Mouse (Mus musculus): ENCODE data around the gene Kcnip4. TPM values are rescaled to one million over a fixed set of nuclear protein-coding genes. Genes with fewer than 3 reads are reported as not detected.

Kcnip4 gene
- polyA plus RNA-seq, 1 experiment = 0.06 TPM

DNA sequence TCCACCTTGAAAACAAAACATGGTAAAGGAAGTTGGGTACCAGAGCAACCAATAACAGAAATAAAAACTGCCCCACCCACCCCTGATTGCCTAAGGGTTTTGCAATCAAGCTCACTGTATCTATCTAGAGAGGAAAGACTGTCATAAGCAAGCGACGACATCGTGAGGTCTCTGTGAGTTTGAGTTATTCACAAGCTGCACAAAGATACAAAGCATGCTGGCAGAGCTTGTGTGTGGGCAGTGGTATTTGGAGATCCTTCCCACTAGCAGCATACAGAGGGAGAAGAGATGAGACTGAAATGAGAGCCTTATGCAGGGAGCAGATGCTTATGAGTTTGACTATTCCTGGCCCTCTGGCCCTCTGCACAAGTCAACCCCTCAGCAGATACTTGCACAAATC is 23.2 kb upstream of the Kcnip4 start:
- no peaks in the 10 kb centered on the region for H3K79me2 ChIP-seq (ENCODE audit: control insufficient read depth, insufficient read depth)
- H3K4me2 ChIP-seq (ENCODE audit: low read depth) = no peak overlapping the region
- no peaks in the 10 kb centered on the region for H3K27me3 ChIP-seq (ENCODE audit: control insufficient read depth, insufficient read depth, insufficient read length)
- H3K4me3 ChIP-seq = no peak overlapping the region
- no peak for TF ChIP-seq MYOD1 (IDR thresholded peaks at IDR 0.05; ENCODE audit: control insufficient read depth in 1 of 3, insufficient read length in 2 of 3, low read depth in 2 of 3)
- TF ChIP-seq REST (IDR thresholded peaks at IDR 0.05; ENCODE audit: insufficient read depth, insufficient read length) = no peak
- no peak for TF ChIP-seq SRF (IDR thresholded peaks at IDR 0.05; ENCODE audit: control insufficient read depth, insufficient read length, low read depth)
- TF ChIP-seq USF1 (IDR thresholded peaks at IDR 0.05; ENCODE audit: low read depth) = no peak
- no peak for TF ChIP-seq E2F4 (IDR thresholded peaks at IDR 0.05; ENCODE audit: insufficient read depth)
- TF ChIP-seq CEBPB (IDR thresholded peaks at IDR 0.05; ENCODE audit: insufficient read depth, poor library complexity, severe bottlenecking) = no peak
- TF ChIP-seq POLR2A (IDR thresholded peaks at IDR 0.05; ENCODE audit: insufficient read length, low read depth) = no peak
- TF ChIP-seq TCF3 (IDR thresholded peaks at IDR 0.05; ENCODE audit: insufficient read length, low read depth) = no peak
- no peak overlapping the region for H3ac ChIP-seq (ENCODE audit: control insufficient read depth, insufficient read length)
- no peaks in the 10 kb centered on the region for H3K36me3 ChIP-seq (ENCODE audit: control insufficient read depth, insufficient read depth)

GRCm38 (mm10) chr5:49529362-49529761 is 4.7 kb upstream of the Kcnip4 start:
- Histone ChIP-seq H3K4me2 (ENCODE audit: low read depth) (no peak overlapping the region), H3ac (ENCODE audit: control insufficient read depth, insufficient read length) (no peak overlapping the region), H3K36me3 (ENCODE audit: control insufficient read depth, insufficient read depth) (no peaks in the 10 kb centered on the region), H3K4me3 (no peak overlapping the region), H3K27me3 (ENCODE audit: control insufficient read depth, insufficient read depth, insufficient read length) (no peaks in the 10 kb centered on the region), H3K79me2 (ENCODE audit: control insufficient read depth, insufficient read depth) (no peaks in the 10 kb centered on the region)
- no peak for TF ChIP-seq MYOD1 (IDR thresholded peaks at IDR 0.05; ENCODE audit: control insufficient read depth in 1 of 3, insufficient read length in 2 of 3, low read depth in 2 of 3)
- no peak for TF ChIP-seq SRF (IDR thresholded peaks at IDR 0.05; ENCODE audit: control insufficient read depth, insufficient read length, low read depth)
- no peak for TF ChIP-seq MAX (IDR thresholded peaks at IDR 0.05; ENCODE audit: low read depth)
- TF ChIP-seq CEBPB (IDR thresholded peaks at IDR 0.05; ENCODE audit: insufficient read depth, poor library complexity, severe bottlenecking) = no peak
- TF ChIP-seq REST (IDR thresholded peaks at IDR 0.05; ENCODE audit: insufficient read depth, insufficient read length) = no peak
- no peak for TF ChIP-seq TCF3 (IDR thresholded peaks at IDR 0.05; ENCODE audit: insufficient read length, low read depth)
- no peak for TF ChIP-seq E2F4 (IDR thresholded peaks at IDR 0.05; ENCODE audit: insufficient read depth)
- TF ChIP-seq TCF12 (IDR thresholded peaks at IDR 0.05; ENCODE audit: insufficient read depth, poor library complexity, severe bottlenecking) = no peak
- no peak for TF ChIP-seq POLR2AphosphoS2 (IDR thresholded peaks at IDR 0.05; ENCODE audit: insufficient read length, low read depth)
- no peak for TF ChIP-seq POLR2A (IDR thresholded peaks at IDR 0.05; ENCODE audit: insufficient read length, low read depth)
- TF ChIP-seq USF1 (IDR thresholded peaks at IDR 0.05; ENCODE audit: low read depth) = no peak

DNA sequence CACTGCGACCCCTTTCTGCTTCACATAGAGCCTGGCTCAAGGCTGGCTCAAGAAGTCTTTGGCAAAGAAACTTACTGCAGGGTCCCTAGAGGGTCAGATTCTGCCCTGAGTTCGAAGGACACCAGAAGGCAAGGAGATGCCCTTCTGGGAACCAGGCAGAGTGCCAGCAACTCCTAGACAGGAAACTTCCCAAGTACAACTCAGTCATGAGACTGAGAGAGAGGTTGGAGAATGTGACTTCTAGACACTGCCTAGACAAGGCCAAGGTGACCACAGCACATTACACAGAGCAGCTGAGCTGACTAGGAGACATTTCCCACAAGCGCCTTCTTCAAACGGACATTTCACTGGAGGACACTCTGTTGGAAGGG is 520 bp upstream of the Kcnip4 start:
- Histone ChIP-seq H3K36me3 (ENCODE audit: control insufficient read depth, insufficient read depth) (no peaks in the 10 kb centered on the region), H3K27me3 (ENCODE audit: control insufficient read depth, insufficient read depth, insufficient read length) (no peaks in the 10 kb centered on the region), H3K4me2 (ENCODE audit: low read depth) (no peak overlapping the region), H3K79me2 (ENCODE audit: control insufficient read depth, insufficient read depth) (no peaks in the 10 kb centered on the region), H3ac (ENCODE audit: control insufficient read depth, insufficient read length) (no peak overlapping the region), H3K4me3 (no peak overlapping the region)
- TF ChIP-seq MYOD1 (IDR thresholded peaks at IDR 0.05; ENCODE audit: control insufficient read depth in 1 of 3, insufficient read length in 2 of 3, low read depth in 2 of 3) = no peak
- TF ChIP-seq TCF3 (IDR thresholded peaks at IDR 0.05; ENCODE audit: insufficient read length, low read depth) = no peak
- no peak for TF ChIP-seq REST (IDR thresholded peaks at IDR 0.05; ENCODE audit: insufficient read depth, insufficient read length)
- no peak for TF ChIP-seq MAX (IDR thresholded peaks at IDR 0.05; ENCODE audit: low read depth)
- no peak for TF ChIP-seq USF1 (IDR thresholded peaks at IDR 0.05; ENCODE audit: low read depth)
- TF ChIP-seq POLR2AphosphoS2 (IDR thresholded peaks at IDR 0.05; ENCODE audit: insufficient read length, low read depth) = no peak
- TF ChIP-seq E2F4 (IDR thresholded peaks at IDR 0.05; ENCODE audit: insufficient read depth) = no peak
- TF ChIP-seq SRF (IDR thresholded peaks at IDR 0.05; ENCODE audit: control insufficient read depth, insufficient read length, low read depth) = no peak
- no peak for TF ChIP-seq TCF12 (IDR thresholded peaks at IDR 0.05; ENCODE audit: insufficient read depth, poor library complexity, severe bottlenecking)
- no peak for TF ChIP-seq CEBPB (IDR thresholded peaks at IDR 0.05; ENCODE audit: insufficient read depth, poor library complexity, severe bottlenecking)
- no peak for TF ChIP-seq POLR2A (IDR thresholded peaks at IDR 0.05; ENCODE audit: insufficient read length, low read depth)
- TF ChIP-seq MYOG (IDR thresholded peaks at IDR 0.05; ENCODE audit: control insufficient read depth in 1 of 3, insufficient read depth in 1 of 3, insufficient read length in 2 of 3, low read depth in 2 of 3) = no peak

DNA sequence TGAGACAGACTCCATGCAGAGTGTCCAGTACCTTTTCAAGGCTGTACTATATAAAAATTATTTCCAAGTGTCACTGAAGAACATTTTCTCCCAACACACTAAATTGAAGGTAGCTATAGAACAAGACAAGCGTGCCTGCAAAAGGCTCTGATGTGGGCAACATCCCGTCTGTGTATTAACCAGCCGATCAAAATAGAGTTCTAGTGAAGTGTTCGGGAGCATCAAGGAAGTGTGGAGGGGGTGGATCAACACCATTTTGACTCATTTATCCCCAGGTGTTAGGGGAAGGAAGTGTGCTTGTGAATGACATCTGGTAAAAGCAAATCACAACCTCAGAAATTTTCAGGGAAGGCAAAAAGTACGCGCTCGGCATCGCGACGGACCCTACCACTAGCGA is 712 bp downstream of the Kcnip4 start:
- no peak overlapping the region for H3K4me2 ChIP-seq (ENCODE audit: low read depth)
- TF ChIP-seq MAX (IDR thresholded peaks at IDR 0.05; ENCODE audit: low read depth) (no peak), POLR2AphosphoS2 (IDR thresholded peaks at IDR 0.05; ENCODE audit: insufficient read length, low read depth) (no peak), MYOD1 (IDR thresholded peaks at IDR 0.05; ENCODE audit: control insufficient read depth in 1 of 3, insufficient read length in 2 of 3, low read depth in 2 of 3) (no peak), SRF (IDR thresholded peaks at IDR 0.05; ENCODE audit: control insufficient read depth, insufficient read length, low read depth) (no peak), REST (IDR thresholded peaks at IDR 0.05; ENCODE audit: insufficient read depth, insufficient read length) (no peak), MYOG (IDR thresholded peaks at IDR 0.05; ENCODE audit: control insufficient read depth in 1 of 3, insufficient read depth in 1 of 3, insufficient read length in 2 of 3, low read depth in 2 of 3) (no peak), TCF3 (IDR thresholded peaks at IDR 0.05; ENCODE audit: insufficient read length, low read depth) (no peak), TCF12 (IDR thresholded peaks at IDR 0.05; ENCODE audit: insufficient read depth, poor library complexity, severe bottlenecking) (no peak), CEBPB (IDR thresholded peaks at IDR 0.05; ENCODE audit: insufficient read depth, poor library complexity, severe bottlenecking) (no peak), POLR2A (IDR thresholded peaks at IDR 0.05; ENCODE audit: insufficient read length, low read depth) (no peak), USF1 (IDR thresholded peaks at IDR 0.05; ENCODE audit: low read depth) (no peak)
- H3ac ChIP-seq (ENCODE audit: control insufficient read depth, insufficient read length) = no peak overlapping the region
- H3K36me3 ChIP-seq (ENCODE audit: control insufficient read depth, insufficient read depth) = no peaks in the 10 kb centered on the region
- H3K27me3 ChIP-seq (ENCODE audit: control insufficient read depth, insufficient read depth, insufficient read length) = no peaks in the 10 kb centered on the region
- H3K4me3 ChIP-seq = no peak overlapping the region
- no peaks in the 10 kb centered on the region for H3K79me2 ChIP-seq (ENCODE audit: control insufficient read depth, insufficient read depth)

GRCm38 (mm10) chr5:49522986-49523385 is 1.7 kb downstream of the Kcnip4 start:
- Histone ChIP-seq H3K36me3 (ENCODE audit: control insufficient read depth, insufficient read depth) (no peaks in the 10 kb centered on the region), H3K4me2 (ENCODE audit: low read depth) (no peak overlapping the region), H3K79me2 (ENCODE audit: control insufficient read depth, insufficient read depth) (no peaks in the 10 kb centered on the region), H3K27me3 (ENCODE audit: control insufficient read depth, insufficient read depth, insufficient read length) (no peaks in the 10 kb centered on the region), H3K4me3 (no peak overlapping the region), H3ac (ENCODE audit: control insufficient read depth, insufficient read length) (no peak overlapping the region)
- TF ChIP-seq SRF (IDR thresholded peaks at IDR 0.05; ENCODE audit: control insufficient read depth, insufficient read length, low read depth) = no peak
- TF ChIP-seq MYOD1 (IDR thresholded peaks at IDR 0.05; ENCODE audit: control insufficient read depth in 1 of 3, insufficient read length in 2 of 3, low read depth in 2 of 3) = no peak
- no peak for TF ChIP-seq TCF3 (IDR thresholded peaks at IDR 0.05; ENCODE audit: insufficient read length, low read depth)
- no peak for TF ChIP-seq POLR2A (IDR thresholded peaks at IDR 0.05; ENCODE audit: insufficient read length, low read depth)
- no peak for TF ChIP-seq MAX (IDR thresholded peaks at IDR 0.05; ENCODE audit: low read depth)
- no peak for TF ChIP-seq MYOG (IDR thresholded peaks at IDR 0.05; ENCODE audit: control insufficient read depth in 1 of 3, insufficient read depth in 1 of 3, insufficient read length in 2 of 3, low read depth in 2 of 3)
- TF ChIP-seq CEBPB (IDR thresholded peaks at IDR 0.05; ENCODE audit: insufficient read depth, poor library complexity, severe bottlenecking) = no peak
- no peak for TF ChIP-seq TCF12 (IDR thresholded peaks at IDR 0.05; ENCODE audit: insufficient read depth, poor library complexity, severe bottlenecking)
- no peak for TF ChIP-seq POLR2AphosphoS2 (IDR thresholded peaks at IDR 0.05; ENCODE audit: insufficient read length, low read depth)
- no peak for TF ChIP-seq E2F4 (IDR thresholded peaks at IDR 0.05; ENCODE audit: insufficient read depth)
- TF ChIP-seq USF1 (IDR thresholded peaks at IDR 0.05; ENCODE audit: low read depth) = no peak
- no peak for TF ChIP-seq REST (IDR thresholded peaks at IDR 0.05; ENCODE audit: insufficient read depth, insufficient read length)

Data from myocyte (in vitro differentiated cells).